Mouse (Mus musculus): ENCODE data around the gene Gipc2. TPM values are rescaled to one million over a fixed set of nuclear protein-coding genes. Genes with fewer than 3 reads are reported as not detected.

The Gipc2 gene
- polyA plus RNA-seq, 1 experiment from 2014 or later: 17.8 TPM

GRCm38 (mm10) chr3:152066696-152067095, 99.3 kb downstream of the Gipc2 start:
- Histone ChIP-seq H3K4me1 (ENCODE audit: control insufficient read depth, low read depth, low read length) (no peaks in the 10 kb centered on the region), H3K27me3 (ENCODE audit: control insufficient read depth, insufficient read depth, low read depth, low read length) (no peaks in the 10 kb centered on the region), H3K4me3 (ENCODE audit: low read depth, low read length) (no peak overlapping the region), H3K4me2 (ENCODE audit: low read depth, low read length) (no peak overlapping the region), H3K9me3 (replicated peaks; ENCODE audit: control insufficient read depth, low read length) (no peaks in the 10 kb centered on the region), H3K36me3 (ENCODE audit: control insufficient read depth, insufficient read depth) (no peaks in the 10 kb centered on the region), H3K27ac (ENCODE audit: low read length) (no peak overlapping the region), H3K9ac (ENCODE audit: low read depth, low read length) (no peak overlapping the region)
- no peak for ATAC-seq (ENCODE audit: low read depth)
- WGBS (ENCODE audit: insufficient replicate concordance): 29% methylated on average over 13 of the region's 13 CpGs

DNA sequence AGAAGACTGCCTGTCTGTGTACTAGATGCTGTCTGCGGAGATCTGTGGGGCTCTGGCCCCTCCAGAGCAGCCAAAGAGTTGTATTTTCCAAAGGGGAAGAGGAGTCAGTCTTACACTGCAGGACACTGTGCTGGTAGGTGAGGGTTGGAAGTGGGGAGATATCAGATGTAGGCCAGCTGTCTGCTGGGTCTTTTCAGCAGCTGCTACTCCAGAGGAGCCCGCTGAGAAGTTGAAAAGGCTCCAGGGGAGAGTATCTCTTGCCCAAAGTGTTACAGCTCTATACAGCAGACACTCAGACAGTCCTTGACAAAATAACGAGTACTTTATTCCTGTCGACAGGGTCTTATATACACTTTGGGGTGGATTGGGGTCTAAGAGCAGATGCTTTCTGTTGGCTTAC, 100.2 kb downstream of the Gipc2 start:
- no peak overlapping the region for H3K9ac ChIP-seq (ENCODE audit: low read depth, low read length)
- 57% methylated on average over 4 of the region's 4 CpGs for WGBS (ENCODE audit: insufficient replicate concordance)
- no peaks in the 10 kb centered on the region for H3K9me3 ChIP-seq (replicated peaks; ENCODE audit: control insufficient read depth, low read length)
- no peak overlapping the region for H3K27ac ChIP-seq (ENCODE audit: low read length)
- no peaks in the 10 kb centered on the region for H3K36me3 ChIP-seq (ENCODE audit: control insufficient read depth, insufficient read depth)
- H3K27me3 ChIP-seq (ENCODE audit: control insufficient read depth, insufficient read depth, low read depth, low read length): no peaks in the 10 kb centered on the region
- no peak overlapping the region for H3K4me2 ChIP-seq (ENCODE audit: low read depth, low read length)
- H3K4me1 ChIP-seq (ENCODE audit: control insufficient read depth, low read depth, low read length): no peaks in the 10 kb centered on the region
- no peak for ATAC-seq (ENCODE audit: low read depth)
- H3K4me3 ChIP-seq (ENCODE audit: low read depth, low read length): no peak overlapping the region

DNA sequence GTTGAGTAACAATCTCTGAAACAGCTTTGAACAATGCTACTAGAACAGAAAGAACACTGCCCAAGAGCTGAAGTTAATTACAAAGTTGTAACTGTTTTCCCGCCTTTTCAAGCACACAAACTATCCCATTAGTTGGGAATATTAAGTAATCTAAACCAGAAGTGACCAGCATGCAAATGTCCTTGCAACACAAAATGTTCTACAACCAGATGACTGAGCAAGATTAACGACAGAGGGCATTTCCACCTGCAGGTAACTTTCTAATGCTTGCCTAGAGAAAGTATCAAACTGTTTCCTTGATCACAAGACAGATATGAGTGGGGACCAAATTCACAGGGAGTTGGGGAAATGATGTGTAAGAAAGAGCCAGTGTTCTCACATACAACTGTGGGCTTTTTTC, 101.9 kb downstream of the Gipc2 start:
- Histone ChIP-seq H3K9me3 (replicated peaks; ENCODE audit: control insufficient read depth, low read length) (no peaks in the 10 kb centered on the region), H3K4me2 (ENCODE audit: low read depth, low read length) (no peak overlapping the region), H3K4me3 (ENCODE audit: low read depth, low read length) (no peak overlapping the region), H3K36me3 (ENCODE audit: control insufficient read depth, insufficient read depth) (no peaks in the 10 kb centered on the region), H3K9ac (ENCODE audit: low read depth, low read length) (no peak overlapping the region), H3K27me3 (ENCODE audit: control insufficient read depth, insufficient read depth, low read depth, low read length) (no peaks in the 10 kb centered on the region), H3K27ac (ENCODE audit: low read length) (no peak overlapping the region), H3K4me1 (ENCODE audit: control insufficient read depth, low read depth, low read length) (no peaks in the 10 kb centered on the region)
- no peak for ATAC-seq (ENCODE audit: low read depth)
- 38% methylated on average over 2 of the region's 2 CpGs for WGBS (ENCODE audit: insufficient replicate concordance)

DNA sequence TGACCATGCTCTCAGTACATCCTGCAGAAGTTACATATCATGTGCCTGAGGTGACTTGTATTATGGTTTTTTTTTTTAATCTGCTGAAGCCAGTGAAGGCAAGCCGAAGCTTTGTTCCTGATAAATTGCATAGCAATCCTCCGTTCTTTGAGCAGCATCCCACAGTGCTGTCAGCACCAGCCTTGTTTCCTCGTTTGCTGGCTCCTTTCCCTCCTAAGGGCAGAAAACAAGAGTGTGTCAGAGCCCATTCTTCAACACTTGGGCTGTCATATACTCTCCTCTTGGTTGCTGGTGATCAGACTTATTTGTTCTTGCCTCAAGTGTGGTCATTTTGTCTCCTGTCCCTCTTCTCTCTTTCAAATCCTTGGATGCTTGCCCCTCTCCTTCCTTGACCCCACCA, 103.2 kb downstream of the Gipc2 start:
- H3K4me3 ChIP-seq (ENCODE audit: low read depth, low read length): no peak overlapping the region
- H3K4me2 ChIP-seq (ENCODE audit: low read depth, low read length): no peak overlapping the region
- no peak for ATAC-seq (ENCODE audit: low read depth)
- no peak overlapping the region for H3K9ac ChIP-seq (ENCODE audit: low read depth, low read length)
- no peaks in the 10 kb centered on the region for H3K36me3 ChIP-seq (ENCODE audit: control insufficient read depth, insufficient read depth)
- H3K27ac ChIP-seq (ENCODE audit: low read length): no peak overlapping the region
- WGBS (ENCODE audit: insufficient replicate concordance): 39% methylated on average over 3 of the region's 3 CpGs
- H3K9me3 ChIP-seq (replicated peaks; ENCODE audit: control insufficient read depth, low read length): no peaks in the 10 kb centered on the region
- H3K27me3 ChIP-seq (ENCODE audit: control insufficient read depth, insufficient read depth, low read depth, low read length): no peaks in the 10 kb centered on the region
- no peaks in the 10 kb centered on the region for H3K4me1 ChIP-seq (ENCODE audit: control insufficient read depth, low read depth, low read length)

DNA sequence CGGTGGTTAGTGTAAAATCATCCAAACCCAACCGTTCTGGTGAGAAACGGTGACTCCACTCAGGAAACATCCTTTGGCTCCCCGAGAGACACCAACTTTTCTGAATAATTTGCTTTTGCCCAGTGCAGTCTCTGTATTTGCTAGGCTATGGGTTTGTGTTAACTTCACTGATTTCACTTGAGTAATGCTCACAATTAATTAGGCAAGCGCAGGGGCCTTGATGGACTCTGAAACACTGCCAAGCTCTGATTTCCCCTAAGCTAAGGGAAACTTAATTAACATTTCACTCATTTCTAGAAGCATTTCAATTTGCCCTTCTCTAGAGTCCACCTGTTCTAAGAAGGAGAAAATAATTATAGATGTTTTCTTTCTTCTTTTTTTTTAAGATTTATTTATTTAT, 104.9 kb downstream of the Gipc2 start:
- 84% methylated on average over 5 of the region's 5 CpGs for WGBS (ENCODE audit: insufficient replicate concordance)
- Histone ChIP-seq H3K9ac (ENCODE audit: low read depth, low read length) (no peak overlapping the region), H3K4me2 (ENCODE audit: low read depth, low read length) (no peak overlapping the region), H3K36me3 (ENCODE audit: control insufficient read depth, insufficient read depth) (no peaks in the 10 kb centered on the region), H3K27ac (ENCODE audit: low read length) (no peak overlapping the region), H3K27me3 (ENCODE audit: control insufficient read depth, insufficient read depth, low read depth, low read length) (no peaks in the 10 kb centered on the region), H3K9me3 (replicated peaks; ENCODE audit: control insufficient read depth, low read length) (no peaks in the 10 kb centered on the region), H3K4me3 (ENCODE audit: low read depth, low read length) (no peak overlapping the region), H3K4me1 (ENCODE audit: control insufficient read depth, low read depth, low read length) (no peaks in the 10 kb centered on the region)
- no peak for ATAC-seq (ENCODE audit: low read depth)

DNA sequence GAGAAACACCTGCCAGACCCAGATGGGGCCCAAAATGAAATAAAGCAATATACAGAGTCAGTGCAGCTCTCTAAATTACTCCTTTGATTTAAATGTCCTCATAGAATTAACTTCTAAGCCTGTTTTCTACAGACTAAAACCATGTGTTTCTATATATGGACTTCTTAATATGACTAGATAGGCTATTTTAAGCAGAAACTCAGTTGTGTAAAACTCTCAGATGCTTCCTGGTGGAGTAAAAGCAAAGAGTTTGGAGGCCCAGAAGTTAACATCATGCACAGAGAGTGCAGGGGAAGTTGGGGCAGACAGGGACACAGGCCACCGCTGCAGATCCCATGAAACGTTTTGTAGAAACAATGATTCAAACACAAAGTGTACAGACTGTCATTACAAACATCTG, 107.8 kb downstream of the Gipc2 start:
- 51% methylated on average over 2 of the region's 2 CpGs for WGBS (ENCODE audit: insufficient replicate concordance)

GRCm38 (mm10) chr3:152054260-152054659, 111.8 kb downstream of the Gipc2 start:
- Histone ChIP-seq H3K27me3 (ENCODE audit: control insufficient read depth, insufficient read depth, low read depth, low read length) (no peaks in the 10 kb centered on the region), H3K4me1 (ENCODE audit: control insufficient read depth, low read depth, low read length) (no peaks in the 10 kb centered on the region), H3K4me2 (ENCODE audit: low read depth, low read length) (no peak overlapping the region), H3K9ac (ENCODE audit: low read depth, low read length) (no peak overlapping the region), H3K36me3 (ENCODE audit: control insufficient read depth, insufficient read depth) (no peaks in the 10 kb centered on the region), H3K9me3 (replicated peaks; ENCODE audit: control insufficient read depth, low read length) (no peaks in the 10 kb centered on the region), H3K27ac (ENCODE audit: low read length) (no peak overlapping the region), H3K4me3 (ENCODE audit: low read depth, low read length) (no peak overlapping the region)
- 39% methylated on average over 4 of the region's 4 CpGs for WGBS (ENCODE audit: insufficient replicate concordance)
- ATAC-seq (ENCODE audit: low read depth): 0 out of 2 replicates have a peak, but pooled peaks have one; percentile 21

More for the DNA sequence above, 107.8 kb downstream of the Gipc2 start:
- no peak overlapping the region for H3K9ac ChIP-seq (ENCODE audit: low read depth, low read length)
- H3K36me3 ChIP-seq (ENCODE audit: control insufficient read depth, insufficient read depth): no peaks in the 10 kb centered on the region
- no peak overlapping the region for H3K4me3 ChIP-seq (ENCODE audit: low read depth, low read length)
- H3K27me3 ChIP-seq (ENCODE audit: control insufficient read depth, insufficient read depth, low read depth, low read length): no peaks in the 10 kb centered on the region
- H3K27ac ChIP-seq (ENCODE audit: low read length): no peak overlapping the region
- ATAC-seq (ENCODE audit: low read depth): no peak
- no peaks in the 10 kb centered on the region for H3K4me1 ChIP-seq (ENCODE audit: control insufficient read depth, low read depth, low read length)
- no peaks in the 10 kb centered on the region for H3K9me3 ChIP-seq (replicated peaks; ENCODE audit: control insufficient read depth, low read length)
- no peak overlapping the region for H3K4me2 ChIP-seq (ENCODE audit: low read depth, low read length)

- Histone ChIP-seq H3K4me1 (ENCODE audit: control insufficient read depth, low read depth, low read length) (no peaks in the 10 kb centered on the region), H3K36me3 (ENCODE audit: control insufficient read depth, insufficient read depth) (no peaks in the 10 kb centered on the region), H3K9me3 (replicated peaks; ENCODE audit: control insufficient read depth, low read length) (no peaks in the 10 kb centered on the region), H3K9ac (ENCODE audit: low read depth, low read length) (no peak overlapping the region), H3K27me3 (ENCODE audit: control insufficient read depth, insufficient read depth, low read depth, low read length) (no peaks in the 10 kb centered on the region), H3K4me2 (ENCODE audit: low read depth, low read length) (no peak overlapping the region), H3K4me3 (ENCODE audit: low read depth, low read length) (no peak overlapping the region), H3K27ac (ENCODE audit: low read length) (no peak overlapping the region)
- 64% methylated on average over 2 of the region's 2 CpGs for WGBS (ENCODE audit: insufficient replicate concordance)
- no peak for ATAC-seq (ENCODE audit: low read depth)
Measured at GRCm38 (mm10) chr3:152051959-152052358, 114.1 kb downstream of the Gipc2 start.

GRCm38 (mm10) chr3:152047914-152048313, 118.1 kb downstream of the Gipc2 start:
- Histone ChIP-seq H3K4me3 (ENCODE audit: low read depth, low read length) (no peak overlapping the region), H3K4me2 (ENCODE audit: low read depth, low read length) (no peak overlapping the region), H3K9me3 (replicated peaks; ENCODE audit: control insufficient read depth, low read length) (no peaks in the 10 kb centered on the region), H3K27ac (ENCODE audit: low read length) (no peak overlapping the region), H3K9ac (ENCODE audit: low read depth, low read length) (no peak overlapping the region), H3K4me1 (ENCODE audit: control insufficient read depth, low read depth, low read length) (no peaks in the 10 kb centered on the region), H3K36me3 (ENCODE audit: control insufficient read depth, insufficient read depth) (no peaks in the 10 kb centered on the region), H3K27me3 (ENCODE audit: control insufficient read depth, insufficient read depth, low read depth, low read length) (no peaks in the 10 kb centered on the region)
- ATAC-seq (ENCODE audit: low read depth): no peak

- Histone ChIP-seq H3K9ac (ENCODE audit: low read depth, low read length) (no peak overlapping the region), H3K27ac (ENCODE audit: low read length) (no peak overlapping the region), H3K27me3 (ENCODE audit: control insufficient read depth, insufficient read depth, low read depth, low read length) (no peaks in the 10 kb centered on the region), H3K4me2 (ENCODE audit: low read depth, low read length) (no peak overlapping the region), H3K9me3 (replicated peaks; ENCODE audit: control insufficient read depth, low read length) (no peaks in the 10 kb centered on the region), H3K4me3 (ENCODE audit: low read depth, low read length) (no peak overlapping the region), H3K36me3 (ENCODE audit: control insufficient read depth, insufficient read depth) (no peaks in the 10 kb centered on the region), H3K4me1 (ENCODE audit: control insufficient read depth, low read depth, low read length) (no peaks in the 10 kb centered on the region)
- ATAC-seq (ENCODE audit: low read depth): no peak
- WGBS (ENCODE audit: insufficient replicate concordance): 54% methylated on average over 3 of the region's 3 CpGs
Measured at GRCm38 (mm10) chr3:152046895-152047294, 119.1 kb downstream of the Gipc2 start.

Measured in liver, embryonic 16.5 days (tissue).